Mouse (Mus musculus): ENCODE data around the gene Usp43.

DNA sequence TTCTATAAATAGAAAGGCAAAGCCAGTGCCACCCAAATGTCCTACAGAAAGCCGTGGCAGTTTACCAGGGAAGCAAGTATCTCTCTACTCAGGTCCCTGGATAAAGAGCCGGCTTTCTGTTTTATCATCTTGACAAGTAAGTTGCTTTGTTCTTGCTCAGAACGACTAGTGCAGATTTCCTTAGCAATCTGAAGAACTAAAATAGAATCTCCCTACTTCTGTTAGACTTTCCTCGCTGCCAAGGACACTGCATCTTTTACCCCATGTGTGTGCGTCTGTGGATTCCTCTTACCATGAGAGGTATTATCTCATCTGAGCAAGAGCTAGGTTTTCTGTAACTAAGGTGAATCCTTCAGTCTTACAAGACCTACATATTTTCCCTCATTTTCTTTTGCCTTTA lies 33.4 kb downstream of the Usp43 start:
- TF ChIP-seq CTCF (IDR thresholded peaks at IDR 0.05; ENCODE audit: low read depth, low read length): no peak
- no peak for TF ChIP-seq POLR2A (IDR thresholded peaks at IDR 0.05; ENCODE audit: extremely low read depth, insufficient read depth, low read length)

Data from liver, adult 2 months (tissue).